Mouse (Mus musculus) MEL (cell line): ENCODE results near the gene Qrfpr.

ENCODE experiments used
- BHLHE40 ChIP-seq: IDR thresholded peaks from 2 replicates; pipeline ENCODE4 v1.6.1; 2012; ENCODE audit warnings: low read depth, mild to moderate bottlenecking, inconsistent platforms, low read length, improper control_type of control experiment, borderline replicate concordance
- CTCF ChIP-seq, 3 experiments: IDR thresholded peaks in 2 of 3; conservative IDR thresholded peaks in 1 of 3; 2 replicates each; pipeline ENCODE4 v1.5.1; 2011 to 2012; ENCODE audit warnings: low read length in 3 of 3, low read depth in 2 of 3, mild to moderate bottlenecking in 2 of 3, improper control_type of control experiment in 1 of 3, inconsistent platforms in 1 of 3, mixed read lengths in 1 of 3, moderate library complexity in 1 of 3; ENCODE audit not compliant: control insufficient read depth in 1 of 3, insufficient read depth in 1 of 3, poor library complexity in 1 of 3, severe bottlenecking in 1 of 3
- EP300 ChIP-seq, 2 experiments: IDR thresholded peaks; 2 replicates each; pipeline ENCODE4 v1.6.1; 2011; ENCODE audit warnings: improper control_type of control experiment in 2 of 2, low read length in 2 of 2, low read depth in 1 of 2, mild to moderate bottlenecking in 1 of 2
- ETS1 ChIP-seq: IDR thresholded peaks from 2 replicates; pipeline ENCODE4 v1.6.1; 2012; ENCODE audit warnings: low read depth, mild to moderate bottlenecking, inconsistent platforms, low read length, improper control_type of control experiment, moderate library complexity
- GATA1 ChIP-seq: IDR thresholded peaks from 2 replicates; pipeline ENCODE4 v1.6.1; 2011; ENCODE audit warnings: low read depth, low read length, improper control_type of control experiment
- HCFC1 ChIP-seq: IDR thresholded peaks from 2 replicates; pipeline ENCODE4 v1.6.1; 2012; ENCODE audit warnings: low read depth, mild to moderate bottlenecking, inconsistent platforms, low read length, improper control_type of control experiment, moderate library complexity
- MAX ChIP-seq: IDR thresholded peaks from 2 replicates; pipeline ENCODE4 v1.6.1; 2011; ENCODE audit warnings: low read length, improper control_type of control experiment

- no peak for TF ChIP-seq EP300 (IDR thresholded peaks at IDR 0.05; ENCODE audit: low read depth in 1 of 2, low read length in 2 of 2)
- TF ChIP-seq CTCF (IDR thresholded peaks at IDR 0.05 in 2 of 3, conservative IDR thresholded peaks at IDR 0.05 in 1 of 3; ENCODE audit: control insufficient read depth in 1 of 3, insufficient read depth in 1 of 3, low read depth in 2 of 3, low read length in 3 of 3, poor library complexity in 1 of 3, severe bottlenecking in 1 of 3) = no peak
- no peak for TF ChIP-seq BHLHE40
- TF ChIP-seq HCFC1 = no peak
- TF ChIP-seq MAX = no peak
- TF ChIP-seq GATA1 = no peak
- no peak for TF ChIP-seq ETS1
Observed at GRCm38 (mm10) chr3:36263265-36263664, 41.2 kb upstream of the Qrfpr start.
